Mouse (Mus musculus): ENCODE measurements around the gene Klhl18. TPM values are rescaled to one million over a fixed set of nuclear protein-coding genes. Genes with fewer than 3 reads are reported as not detected.
"Not testable (repeated sequence)": the region's sequence is repeated elsewhere in the genome, so short reads cannot be mapped to it uniquely, and the experiment has no call there.

The Klhl18 gene
- polyA plus RNA-seq, 1 experiment = 11.4 TPM

DNA sequence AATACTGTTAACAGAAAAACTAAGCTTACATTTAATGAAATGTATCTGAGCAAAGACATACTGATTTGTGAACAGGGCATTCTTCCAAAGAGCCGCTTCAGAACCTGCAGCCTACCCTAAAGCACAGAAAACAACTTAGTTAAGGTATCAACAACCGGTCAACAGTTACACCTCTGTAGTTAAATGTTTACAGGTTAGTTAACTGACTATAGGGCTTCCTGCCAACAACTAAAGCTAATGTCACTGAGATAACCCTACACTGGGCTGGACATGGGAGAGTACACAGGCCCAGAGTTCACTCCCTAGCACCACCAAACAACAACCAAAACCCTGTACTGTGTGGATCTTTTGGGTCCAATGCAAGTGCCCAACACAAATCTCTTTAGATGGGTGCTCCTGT, 73.8 kb downstream of the Klhl18 start:
- Histone ChIP-seq H3K4me1 (ENCODE audit: control insufficient read depth, insufficient read depth, low read length) (0 out of 2 replicates have a peak, but pooled peaks cover 2% of the 10 kb centered on the region), H3K4me3 (ENCODE audit: insufficient read depth, low read length) (no peak overlapping the region), H3K27ac (ENCODE audit: insufficient read depth, low read length) (no peak overlapping the region)
- TF ChIP-seq CTCF (IDR thresholded peaks at IDR 0.05; ENCODE audit: borderline replicate concordance, insufficient read depth, low read length) = no peak
- TF ChIP-seq POLR2A (IDR thresholded peaks at IDR 0.05; ENCODE audit: low read depth, low read length) = no peak

DNA sequence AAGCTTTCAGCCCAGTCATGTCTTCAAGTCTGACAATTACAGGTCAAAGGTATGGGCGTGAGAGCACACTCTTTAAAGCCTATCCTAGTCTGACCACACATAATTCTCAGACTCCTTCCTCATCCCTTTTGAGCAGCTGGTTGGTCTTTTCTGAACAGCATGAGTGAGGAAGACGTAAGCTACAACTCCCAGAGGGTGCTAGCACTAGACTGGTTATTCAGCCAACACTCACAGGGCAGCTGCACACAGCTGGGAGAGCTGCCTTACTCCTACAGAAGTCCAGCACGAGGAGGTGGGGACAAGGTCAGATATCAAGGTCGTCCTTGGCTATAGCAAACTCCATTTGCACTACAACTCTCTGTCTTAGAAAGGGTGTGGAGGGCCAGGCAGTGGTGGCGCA, 75.8 kb downstream of the Klhl18 start:
- Histone ChIP-seq H3K4me1 (ENCODE audit: control insufficient read depth, insufficient read depth, low read length) (0 out of 2 replicates have a peak, but pooled peaks cover 2% of the 10 kb centered on the region), H3K4me3 (ENCODE audit: insufficient read depth, low read length) (no peak overlapping the region), H3K27ac (ENCODE audit: insufficient read depth, low read length) (no peak overlapping the region)
- TF ChIP-seq CTCF (IDR thresholded peaks at IDR 0.05; ENCODE audit: borderline replicate concordance, insufficient read depth, low read length) (no peak), POLR2A (IDR thresholded peaks at IDR 0.05; ENCODE audit: low read depth, low read length) (no peak)

DNA sequence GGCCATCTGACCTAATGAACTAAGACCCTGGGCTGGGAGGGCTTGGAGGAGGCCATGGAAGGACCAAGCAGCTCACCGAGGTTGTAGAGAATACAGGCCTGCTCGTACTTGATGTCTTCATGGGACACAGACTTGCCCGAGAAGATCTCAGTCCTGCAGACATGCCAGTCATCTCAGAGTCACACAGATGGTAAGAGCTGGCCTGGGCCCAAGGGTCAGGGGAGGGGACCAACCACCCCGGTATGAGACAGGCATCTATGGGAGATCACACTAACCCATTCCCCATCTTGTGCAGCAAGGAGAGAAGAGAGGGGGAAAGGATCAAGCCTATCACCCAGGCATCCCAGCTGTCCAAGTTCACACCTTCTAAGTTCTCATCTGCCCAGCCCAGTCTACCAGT, 83.2 kb downstream of the Klhl18 start:
- no peak for TF ChIP-seq POLR2A (IDR thresholded peaks at IDR 0.05; ENCODE audit: low read depth, low read length)
- no peak for TF ChIP-seq CTCF (IDR thresholded peaks at IDR 0.05; ENCODE audit: borderline replicate concordance, insufficient read depth, low read length)
- Histone ChIP-seq H3K4me1 (ENCODE audit: control insufficient read depth, insufficient read depth, low read length) (no peaks in the 10 kb centered on the region), H3K4me3 (ENCODE audit: insufficient read depth, low read length) (no peak overlapping the region), H3K27ac (ENCODE audit: insufficient read depth, low read length) (no peak overlapping the region)

DNA sequence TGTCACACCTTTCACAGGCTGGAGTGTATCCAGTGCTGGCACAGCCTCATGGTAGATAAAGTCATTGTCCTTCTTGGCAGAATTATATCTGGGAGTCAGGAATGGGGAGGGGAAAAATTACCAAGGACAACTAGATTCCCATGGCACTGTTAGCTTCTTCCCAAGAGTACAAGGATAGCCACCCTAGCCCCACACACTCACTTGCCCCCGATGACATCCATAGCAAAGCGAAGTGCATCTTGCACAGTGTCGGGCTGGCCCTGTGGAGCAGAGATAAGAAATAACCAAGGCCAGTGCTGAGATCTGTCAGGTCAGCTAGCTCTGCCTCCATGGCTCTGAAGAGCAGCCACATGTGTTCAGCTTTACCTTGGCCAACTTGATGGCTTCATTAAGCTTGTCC, 85.7 kb downstream of the Klhl18 start:
- Histone ChIP-seq H3K4me3 (ENCODE audit: insufficient read depth, low read length) (no peak overlapping the region), H3K27ac (ENCODE audit: insufficient read depth, low read length) (no peak overlapping the region), H3K4me1 (ENCODE audit: control insufficient read depth, insufficient read depth, low read length) (no peaks in the 10 kb centered on the region)
- TF ChIP-seq POLR2A (IDR thresholded peaks at IDR 0.05; ENCODE audit: low read depth, low read length) (no peak), CTCF (IDR thresholded peaks at IDR 0.05; ENCODE audit: borderline replicate concordance, insufficient read depth, low read length) (no peak)

DNA sequence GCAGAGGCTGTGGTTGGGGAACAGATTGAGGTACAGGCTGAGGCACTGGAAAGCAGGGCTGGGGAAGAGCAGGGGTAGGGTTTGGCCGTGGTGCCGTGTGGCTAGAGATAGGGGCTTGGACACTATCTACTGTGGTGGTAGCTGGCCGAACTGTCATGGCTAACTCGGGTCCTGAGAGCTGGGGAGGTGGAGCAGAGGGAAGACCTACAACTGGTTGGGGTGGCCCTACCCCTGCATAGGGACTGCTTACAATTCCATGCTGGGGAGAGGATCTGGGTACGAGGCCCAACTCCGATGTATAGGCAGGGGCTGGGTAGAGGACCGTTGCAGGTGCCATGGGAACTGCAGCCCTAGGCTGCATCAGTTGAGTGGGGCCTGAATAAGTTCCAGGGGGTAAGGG, 88.5 kb downstream of the Klhl18 start:
- Histone ChIP-seq H3K27ac (ENCODE audit: insufficient read depth, low read length) (no peak overlapping the region), H3K4me3 (ENCODE audit: insufficient read depth, low read length) (no peak overlapping the region), H3K4me1 (ENCODE audit: control insufficient read depth, insufficient read depth, low read length) (no peaks in the 10 kb centered on the region)
- TF ChIP-seq CTCF (IDR thresholded peaks at IDR 0.05; ENCODE audit: borderline replicate concordance, insufficient read depth, low read length) (no peak), POLR2A (IDR thresholded peaks at IDR 0.05; ENCODE audit: low read depth, low read length) (no peak)

DNA sequence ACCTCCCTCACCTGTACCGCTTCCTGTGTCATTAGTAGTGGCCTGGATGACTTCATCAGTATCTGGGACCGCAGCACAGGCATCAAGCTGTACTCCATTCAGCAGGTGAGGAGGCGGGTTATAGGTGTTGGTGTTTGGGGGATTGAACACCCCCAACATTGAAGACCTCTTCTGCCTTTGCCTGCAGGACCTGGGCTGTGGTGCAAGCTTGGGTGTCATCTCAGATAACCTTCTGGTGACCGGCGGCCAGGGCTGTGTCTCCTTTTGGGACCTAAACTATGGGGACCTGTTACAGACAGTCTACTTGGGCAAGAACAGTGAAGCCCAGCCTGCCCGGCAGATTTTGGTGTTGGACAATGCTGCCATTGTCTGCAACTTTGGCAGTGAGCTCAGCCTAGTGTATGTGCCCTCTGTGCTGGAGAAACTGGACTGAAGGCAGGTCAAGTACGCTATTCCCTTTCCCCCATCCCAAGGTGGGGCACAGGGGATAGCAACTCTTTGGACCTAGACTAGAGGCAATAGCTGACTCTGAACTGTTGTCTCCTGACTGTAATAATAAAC, 92.0 kb downstream of the Klhl18 start:
- TF ChIP-seq POLR2A (IDR thresholded peaks at IDR 0.05; ENCODE audit: low read depth, low read length) (no peak), CTCF (IDR thresholded peaks at IDR 0.05; ENCODE audit: borderline replicate concordance, insufficient read depth, low read length) (no peak)

DNA sequence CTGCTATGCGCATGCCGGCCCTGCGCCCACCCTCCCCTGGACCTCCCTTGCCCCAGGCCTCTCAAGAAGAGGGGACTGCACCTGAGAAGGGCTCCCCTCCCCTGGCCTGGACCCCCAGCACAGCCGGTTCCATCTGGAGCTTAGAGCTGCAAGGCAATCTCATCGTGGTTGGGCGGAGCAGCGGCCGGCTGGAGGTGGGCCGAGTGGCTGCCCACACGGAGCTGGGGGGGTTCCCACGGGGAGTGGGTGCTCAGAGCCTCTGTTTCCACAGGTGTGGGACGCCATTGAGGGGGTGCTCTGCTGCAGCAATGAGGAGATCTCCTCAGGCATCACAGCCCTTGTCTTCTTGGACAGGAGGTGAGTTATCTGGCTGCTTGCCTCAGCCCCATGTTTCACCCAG, 95.2 kb downstream of the Klhl18 start:
- Histone ChIP-seq H3K27ac (ENCODE audit: insufficient read depth, low read length) (no peak overlapping the region), H3K4me3 (ENCODE audit: insufficient read depth, low read length) (no peak overlapping the region)

More for the DNA sequence above, 92.0 kb downstream of the Klhl18 start:
- H3K27ac ChIP-seq (ENCODE audit: insufficient read depth, low read length) = no peak overlapping the region
- H3K4me1 ChIP-seq (ENCODE audit: control insufficient read depth, insufficient read depth, low read length) = no peaks in the 10 kb centered on the region
- H3K4me3 ChIP-seq (ENCODE audit: insufficient read depth, low read length) = no peak overlapping the region

DNA sequence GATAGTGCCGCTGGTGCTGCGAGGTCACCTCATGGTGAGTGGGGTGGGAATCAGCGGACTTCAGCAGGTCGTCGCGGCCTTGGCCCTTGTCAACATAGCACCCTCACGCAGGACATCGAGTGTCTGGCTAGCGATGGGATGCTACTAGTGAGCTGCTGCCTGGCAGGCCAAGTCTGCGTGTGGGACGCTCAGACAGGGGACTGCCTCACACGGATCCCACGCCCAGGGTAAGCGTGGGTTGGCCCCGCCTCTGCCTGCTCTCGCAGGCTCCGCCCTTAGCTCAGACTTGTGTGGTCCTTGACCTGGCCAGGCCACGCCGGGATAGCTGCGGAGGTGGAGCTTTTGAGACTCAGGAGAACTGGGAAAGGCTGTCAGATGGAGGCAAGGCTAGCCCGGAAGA, 95.8 kb downstream of the Klhl18 start:
- no peak overlapping the region for H3K27ac ChIP-seq (ENCODE audit: insufficient read depth, low read length)
- H3K4me3 ChIP-seq (ENCODE audit: insufficient read depth, low read length) = no peak overlapping the region
- no peaks in the 10 kb centered on the region for H3K4me1 ChIP-seq (ENCODE audit: control insufficient read depth, insufficient read depth, low read length)
- no peak for TF ChIP-seq POLR2A (IDR thresholded peaks at IDR 0.05; ENCODE audit: low read depth, low read length)
- TF ChIP-seq CTCF (IDR thresholded peaks at IDR 0.05; ENCODE audit: borderline replicate concordance, insufficient read depth, low read length) = no peak

More for the DNA sequence above, 95.2 kb downstream of the Klhl18 start:
- TF ChIP-seq POLR2A (IDR thresholded peaks at IDR 0.05; ENCODE audit: low read depth, low read length) (no peak), CTCF (IDR thresholded peaks at IDR 0.05; ENCODE audit: borderline replicate concordance, insufficient read depth, low read length) (no peak)
- no peaks in the 10 kb centered on the region for H3K4me1 ChIP-seq (ENCODE audit: control insufficient read depth, insufficient read depth, low read length)

DNA sequence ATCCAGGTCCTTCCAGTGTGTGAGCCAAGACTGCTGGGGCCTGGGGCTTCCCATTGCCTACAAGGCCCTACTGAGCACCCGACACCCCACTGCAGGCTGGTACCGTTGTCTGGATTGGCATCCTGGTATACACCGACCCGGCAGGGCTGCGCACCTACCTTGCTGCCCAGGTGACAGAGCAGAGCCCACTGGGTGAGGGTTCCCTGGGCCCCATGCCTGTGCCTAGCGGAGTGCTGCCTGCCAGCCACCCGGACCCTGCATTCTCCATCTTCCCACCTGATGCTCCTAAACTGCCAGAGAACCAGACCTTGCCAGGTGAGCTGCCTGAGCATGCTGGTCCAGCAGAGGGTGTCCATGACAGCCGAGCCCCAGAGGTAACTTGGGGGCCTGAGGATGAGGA, 97.1 kb downstream of the Klhl18 start:
- TF ChIP-seq CTCF (IDR thresholded peaks at IDR 0.05; ENCODE audit: borderline replicate concordance, insufficient read depth, low read length) (no peak), POLR2A (IDR thresholded peaks at IDR 0.05; ENCODE audit: low read depth, low read length) (no peak)
- H3K27ac ChIP-seq (ENCODE audit: insufficient read depth, low read length) = no peak overlapping the region
- no peaks in the 10 kb centered on the region for H3K4me1 ChIP-seq (ENCODE audit: control insufficient read depth, insufficient read depth, low read length)
- H3K4me3 ChIP-seq (ENCODE audit: insufficient read depth, low read length) = no peak overlapping the region

DNA sequence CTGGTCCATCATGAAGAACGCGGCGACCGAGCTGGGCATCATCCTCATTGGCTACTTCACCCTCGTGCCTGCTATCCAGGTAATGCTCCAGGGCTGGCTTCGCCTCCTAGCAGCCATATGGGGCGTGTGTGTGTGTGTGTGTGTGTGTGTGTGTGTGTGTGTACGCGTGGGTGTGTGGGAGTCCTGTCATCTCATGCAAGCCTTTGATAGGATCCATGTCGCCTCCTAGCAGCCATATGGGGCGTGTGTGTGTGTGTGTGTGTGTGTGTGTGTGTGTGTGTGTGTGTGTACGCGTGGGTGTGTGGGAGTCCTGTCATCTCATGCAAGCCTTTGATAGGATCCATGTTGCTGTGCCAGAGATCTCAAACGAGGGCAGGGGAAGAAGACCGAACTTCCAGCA, 98.8 kb downstream of the Klhl18 start:
- H3K27ac ChIP-seq (ENCODE audit: insufficient read depth, low read length); H3K4me3 ChIP-seq (ENCODE audit: insufficient read depth, low read length); H3K4me1 ChIP-seq (ENCODE audit: control insufficient read depth, insufficient read depth, low read length): not testable (repeated sequence)

Other genes with a start within 250 kb of the Klhl18 start
- 0.18 and 1.3 TPM in 2 replicates for gene Cspg5, start 232.9 kb downstream of the Klhl18 start, polyA plus RNA-seq (2011; ENCODE audit: insufficient read length, low read depth, missing spikeins)
- gene Elp6, start 171.5 kb downstream of the Klhl18 start, polyA plus RNA-seq (2011; ENCODE audit: insufficient read length, low read depth, missing spikeins) = 9.2 and 9.7 TPM in 2 replicates
- gene Scap, start 143.4 kb downstream of the Klhl18 start, polyA plus RNA-seq (2011; ENCODE audit: insufficient read length, low read depth, missing spikeins) = 41.2 and 55.2 TPM in 2 replicates
- 37.4 and 45.3 TPM in 2 replicates for gene Ptpn23, start 68.5 kb downstream of the Klhl18 start, polyA plus RNA-seq (2011; ENCODE audit: insufficient read length, low read depth, missing spikeins)
- gene Ngp, start 56.9 kb downstream of the Klhl18 start, polyA plus RNA-seq (2011; ENCODE audit: insufficient read length, low read depth, missing spikeins) = not detected in 2 replicates
- gene Kif9, start 264 bp upstream of the Klhl18 start, polyA plus RNA-seq (2011; ENCODE audit: insufficient read length, low read depth, missing spikeins) = 1.6 and 1.7 TPM in 2 replicates
- gene Setd2, start 55.9 kb upstream of the Klhl18 start, polyA plus RNA-seq (2011; ENCODE audit: insufficient read length, low read depth, missing spikeins) = 61.3 and 65.7 TPM in 2 replicates
- 107 and 109 TPM in 2 replicates for gene Nradd, start 147.8 kb upstream of the Klhl18 start, polyA plus RNA-seq (2011; ENCODE audit: insufficient read length, low read depth, missing spikeins)
- gene Nbeal2, start 177.5 kb upstream of the Klhl18 start, polyA plus RNA-seq (2011; ENCODE audit: insufficient read length, low read depth, missing spikeins) = 1.8 TPM in 2 replicates
- 34.4 and 43.2 TPM in 2 replicates for gene Ccdc12, start 179.8 kb upstream of the Klhl18 start, polyA plus RNA-seq (2011; ENCODE audit: insufficient read length, low read depth, missing spikeins)

All from embryonic fibroblast, embryonic 13.5 days (primary cell).